Mouse (Mus musculus) small intestine, adult 2 months (tissue): ENCODE results near the gene Colq.

Experiments used
- CTCF ChIP-seq: fragments of 200-500 bp; IDR thresholded peaks from 2 replicates; pipeline ENCODE4 v1.5.1; 2012; ENCODE audit warnings: low read depth, mild to moderate bottlenecking, control low read depth, inconsistent platforms, low read length, moderate library complexity, mixed read lengths; ENCODE audit not compliant: insufficient replicate concordance, insufficient read length; ENCODE audit errors: extremely low read depth
- POLR2A ChIP-seq: fragments of 200-500 bp; IDR thresholded peaks from 2 replicates; pipeline ENCODE4 v1.6.1; 2012; ENCODE audit warnings: low read depth, mild to moderate bottlenecking, control low read depth, inconsistent platforms, low read length, moderate library complexity

GRCm38 (mm10) chr14:31506456-31506855, 84.7 kb downstream of the Colq start:
- TF ChIP-seq CTCF: no peak
- TF ChIP-seq POLR2A: no peak
